Mouse (Mus musculus): Measurements from ENCODE around the gene Nmb.
"Not testable (repeated sequence)": the region's sequence is repeated elsewhere in the genome, so short reads cannot be mapped to it uniquely, and the experiment has no call there.

The Nmb gene

GRCm38 (mm10) chr7:80904921-80905515 lies at the start of gene Nmb:
TSS of gene Nmb (minus strand) at chr7:80905076.
- DNase-seq = peak; percentile 79

- DNase-seq = no peak
These were observed 49.4 kb upstream of the Nmb start for GRCm38 (mm10) chr7:80954251-80954650.

GRCm38 (mm10) chr7:80952140-80952539 lies 47.3 kb upstream of the Nmb start:
- DNase-seq = no peak

GRCm38 (mm10) chr7:80951461-80951860 lies 46.6 kb upstream of the Nmb start:
- DNase-seq = no peak

GRCm38 (mm10) chr7:80947445-80948350 lies 42.8 kb upstream of the Nmb start, which contains the start of gene Sec11a:
TSS of gene Sec11a (minus strand) at chr7:80947780.
- peak; percentile 94 for DNase-seq

- no peak for DNase-seq
These were observed 34.9 kb upstream of the Nmb start for GRCm38 (mm10) chr7:80939808-80940207.

- not testable (repeated sequence) for DNase-seq
These were observed 32.4 kb upstream of the Nmb start for GRCm38 (mm10) chr7:80937304-80937666.

- DNase-seq = not testable (repeated sequence)
These were observed 31.9 kb upstream of the Nmb start for GRCm38 (mm10) chr7:80936617-80937303.

GRCm38 (mm10) chr7:80935834-80936233 lies 31.0 kb upstream of the Nmb start:
- no peak for DNase-seq

- no peak for DNase-seq
These were observed 27.9 kb upstream of the Nmb start for GRCm38 (mm10) chr7:80932777-80933176.

- no peak for DNase-seq
These were observed 26.8 kb upstream of the Nmb start for GRCm38 (mm10) chr7:80931618-80932207.

GRCm38 (mm10) chr7:80923165-80923564 lies 18.3 kb upstream of the Nmb start:
- no peak for DNase-seq

GRCm38 (mm10) chr7:80919647-80920008 lies 14.8 kb upstream of the Nmb start:
- DNase-seq = no peak

GRCm38 (mm10) chr7:80918982-80919646 lies 14.2 kb upstream of the Nmb start:
- no peak for DNase-seq

- no peak for DNase-seq
These were observed 13.1 kb upstream of the Nmb start for GRCm38 (mm10) chr7:80917916-80918465.

GRCm38 (mm10) chr7:80912496-80912895 lies 7.6 kb upstream of the Nmb start:
- DNase-seq = no peak

- DNase-seq = no peak
These were observed 6.2 kb upstream of the Nmb start for GRCm38 (mm10) chr7:80911053-80911452.

GRCm38 (mm10) chr7:80903625-80904422 lies 1.1 kb downstream of the Nmb start:
- DNase-seq = no peak

GRCm38 (mm10) chr7:80901541-80902274 lies 3.2 kb downstream of the Nmb start:
- DNase-seq = no peak

GRCm38 (mm10) chr7:80900944-80901501 lies 3.9 kb downstream of the Nmb start, which contains the start of gene Wdr73:
TSS of gene Wdr73 (minus strand) at chr7:80901269.
- DNase-seq = peak; percentile 95
